Mouse (Mus musculus) Patski (cell line): ENCODE data around the gene Acbd7. TPM values are rescaled to one million over a fixed set of nuclear protein-coding genes. Genes with fewer than 3 reads are reported as not detected.

ENCODE experiments used
- ATAC-seq: fragments of 100-300 bp; one replicate; pipeline ENCODE4 v1.8.0; 2021
- CTCF ChIA-PET: fragments of 350-600 bp; sonication (Branson Sonifier 250); formaldehyde crosslinking; loops from one replicate; lab custom pipeline; 2022; ENCODE audit warnings: inconsistent platforms; lab: Charles Lee
- POLR2A ChIA-PET: fragments of 350-600 bp; sonication (Branson Sonifier 250); formaldehyde crosslinking; loops from one replicate; lab custom pipeline; 2022; ENCODE audit warnings: antibody characterized with exemption, inconsistent platforms; lab: Charles Lee
- DNase-seq: peaks from one replicate; pipeline ENCODE4 v3.0.0-alpha.2; 2011; ENCODE audit warnings: low read depth, low spot score
- H3K27me3 ChIP-seq: fragments of 371-371 bp; one replicate; pipeline ENCODE4 v1.5.1; 2021
- CTCF ChIP-seq: fragments of 100-300 bp; IDR thresholded peaks from one replicate; pipeline ENCODE4 v1.5.1; 2021
- in situ Hi-C: fragments of 300-500 bp; cut with MboI; formaldehyde crosslinking; loops from 3 replicates; pipeline ENCODE4 v1.11.1; 2018; ENCODE audit warnings: low pct_unique_long_range_greater_than_20kb, mixed read lengths
- polyA plus RNA-seq: library from polyadenylated mRNA; unstranded; gene quantifications from one replicate; pipeline ENCODE4 v1.2.3, GENCODE M21; 2021

Acbd7 gene
- polyA plus RNA-seq, 1 experiment from 2014 or later, result 4.9 TPM

- TF ChIP-seq CTCF, result no peak
- CTCF ChIA-PET, result interaction anchor here (0.9 kb wide), 1 partner anchor 12 kb away, joined by 3 read pairs; no protein-coding TSS in a partner anchor
- in situ Hi-C loops, result no loop called here
- ATAC-seq (no peak), DNase-seq (no peak)
- H3K27me3 ChIP-seq, result peaks cover 46% of the 10 kb centered on the region
- POLR2A ChIA-PET, result no interaction called here
These were observed 25.1 kb downstream of the Acbd7 start for GRCm38 (mm10) chr2:3361067-3361466.

GRCm38 (mm10) chr2:3365127-3365526, 29.2 kb downstream of the Acbd7 start:
- ChIA-PET POLR2A (no interaction called here), CTCF (no interaction called here)
- in situ Hi-C loops, result no loop called here
- ATAC-seq, result no peak
- H3K27me3 ChIP-seq, result peaks cover 67% of the 10 kb centered on the region
- DNase-seq, result no peak
- TF ChIP-seq CTCF, result no peak

- ChIA-PET CTCF (interaction anchor here (2.6 kb wide), 1 partner anchor 27 kb away, joined by 10 read pairs; no protein-coding TSS in a partner anchor), POLR2A (no interaction called here)
- TF ChIP-seq CTCF, result no peak
- in situ Hi-C loops, result no loop called here
- ATAC-seq, result no peak
- no peak for DNase-seq
- peaks cover 9% of the 10 kb centered on the region for H3K27me3 ChIP-seq
These were observed 51.3 kb downstream of the Acbd7 start for GRCm38 (mm10) chr2:3387105-3387860.

Other genes starting within 250 kb of the Acbd7 start
- 60.4 TPM for gene Fam171a1, start 221.9 kb upstream of the Acbd7 start, polyA plus RNA-seq
- 32.0 TPM for gene Nmt2, start 52.0 kb upstream of the Acbd7 start, polyA plus RNA-seq
- 21.9 TPM for gene Rpp38, start 3.5 kb upstream of the Acbd7 start, polyA plus RNA-seq
- 0.04 TPM for gene Olah, start 61.0 kb downstream of the Acbd7 start, polyA plus RNA-seq
- 0.15 TPM for gene Meig1, start 86.5 kb downstream of the Acbd7 start, polyA plus RNA-seq
- gene Dclre1c, start 88.0 kb downstream of the Acbd7 start, polyA plus RNA-seq, result 5.7 TPM
- gene Suv39h2, start 138.9 kb downstream of the Acbd7 start, polyA plus RNA-seq, result 4.9 TPM
- gene Gm45902, start 176.6 kb downstream of the Acbd7 start, polyA plus RNA-seq, result 3.0 TPM
- gene Hspa14, start 176.6 kb downstream of the Acbd7 start, polyA plus RNA-seq, result 61.3 TPM
- gene Cdnf, start 176.9 kb downstream of the Acbd7 start, polyA plus RNA-seq, result 1.7 TPM
- gene Fam107b, start 234.3 kb downstream of the Acbd7 start, polyA plus RNA-seq, result 92.8 TPM